In genomic region chr8:109920406-109921390, GRCm38 (mm10) we compare ENCODE assay signal across 9 mouse cellular contexts. TPM values are rescaled to one million over a fixed set of nuclear protein-coding genes. Genes with fewer than 3 reads are reported as not detected.
DNase-seq lines count a peak whose midpoint lies in the region; ATAC-seq lines count a peak whose summit lies in the region.
"Had no signal": no experiment of that assay in that cellular context is flagged by ENCODE, and none has a peak within 500 bp of the region (broad histone marks: within the 10 kb centered on the region; RNA-seq: fewer than 3 reads in every experiment).

No protein-coding gene starts in this region.

- H3K4me1 ChIP-seq in hindbrain, embryonic 14.5 days (replicated peaks; ENCODE audit: control insufficient read depth, insufficient read depth, low read length): no peaks in the 10 kb centered on the region
- H3K4me1 ChIP-seq in hindbrain, embryonic 11.5 days (replicated peaks; ENCODE audit: control insufficient read depth, insufficient read depth, low read length): no peaks in the 10 kb centered on the region
- no peaks in the 10 kb centered on the region for H3K4me1 ChIP-seq in kidney, embryonic 16.5 days (ENCODE audit: insufficient read depth, low read length)
- H3K4me1 ChIP-seq: midbrain, embryonic 15.5 days had no signal

- no peaks in the 10 kb centered on the region for H3K27me3 ChIP-seq in hindbrain, embryonic 14.5 days (ENCODE audit: control insufficient read depth, insufficient read depth, low read length)
- no peaks in the 10 kb centered on the region for H3K27me3 ChIP-seq in hindbrain, embryonic 11.5 days (ENCODE audit: control insufficient read depth, insufficient read depth, low read length)
- no peaks in the 10 kb centered on the region for H3K27me3 ChIP-seq in kidney, embryonic 16.5 days (ENCODE audit: insufficient read depth, low read length)
- H3K27me3 ChIP-seq: midbrain, embryonic 15.5 days had no signal

- H3K4me3 ChIP-seq in hindbrain, embryonic 14.5 days (replicated peaks; ENCODE audit: low read length): no peak overlapping the region
- no peak overlapping the region for H3K4me3 ChIP-seq in hindbrain, embryonic 11.5 days (ENCODE audit: low read depth, low read length)
- no peak overlapping the region for H3K4me3 ChIP-seq in kidney, embryonic 16.5 days (ENCODE audit: low read length)
- H3K4me3 ChIP-seq: midbrain, embryonic 15.5 days had no signal

- WGBS in hindbrain, embryonic 14.5 days: 78% methylated on average over 8 of the region's 8 CpGs
- 87% methylated on average over 8 of the region's 8 CpGs for WGBS in hindbrain, embryonic 11.5 days
- 68% methylated on average over 8 of the region's 8 CpGs for WGBS in kidney, embryonic 16.5 days

- DNase-seq in hindbrain, embryonic 14.5 days (ENCODE audit: low spot score): peak; percentile 61
- DNase-seq in hindbrain, embryonic 11.5 days (ENCODE audit: low spot score): no peak
- DNase-seq in 3134 (ENCODE audit: extremely low read depth, insufficient read length, low spot score) (peak; percentile 67), 3T3-L1 (ENCODE audit: low read depth, low spot score) (peak; percentile 92)
- DNase-seq in cerebellum, postnatal 10 days: peak; percentile 45 to 67
- DNase-seq in ovary, adult 18-20 months (ENCODE audit: low spot score): no peak
- DNase-seq: liver had no signal

- no peak overlapping the region for H3K9ac ChIP-seq in hindbrain, embryonic 14.5 days
- H3K9ac ChIP-seq in hindbrain, embryonic 11.5 days (ENCODE audit: low read depth, low read length): no peak overlapping the region
- H3K9ac ChIP-seq in kidney, embryonic 16.5 days (replicated peaks; ENCODE audit: low read length): no peak overlapping the region
- H3K9ac ChIP-seq: midbrain, embryonic 15.5 days had no signal

- no peak overlapping the region for H3K4me2 ChIP-seq in hindbrain, embryonic 14.5 days (replicated peaks)
- no peak overlapping the region for H3K4me2 ChIP-seq in hindbrain, embryonic 11.5 days (replicated peaks; ENCODE audit: low read depth, low read length)
- no peak overlapping the region for H3K4me2 ChIP-seq in kidney, embryonic 16.5 days (replicated peaks; ENCODE audit: low read depth, low read length)
- H3K4me2 ChIP-seq: midbrain, embryonic 15.5 days had no signal

- no peak for ATAC-seq in hindbrain, embryonic 14.5 days (ENCODE audit: low FRiP score)
- no peak for ATAC-seq in hindbrain, embryonic 11.5 days (ENCODE audit: low FRiP score)
- ATAC-seq in kidney, embryonic 16.5 days (ENCODE audit: low FRiP score, low TSS enrichment): no peak
- ATAC-seq: midbrain, embryonic 15.5 days had no signal

- H3K36me3 ChIP-seq in hindbrain, embryonic 14.5 days (replicated peaks; ENCODE audit: control insufficient read depth, insufficient read depth): peaks cover 52% of the 10 kb centered on the region
- no peaks in the 10 kb centered on the region for H3K36me3 ChIP-seq in hindbrain, embryonic 11.5 days (ENCODE audit: control insufficient read depth, insufficient read depth, low read length)
- H3K36me3 ChIP-seq in kidney, embryonic 16.5 days (ENCODE audit: insufficient read depth, low read length): peaks cover 10% of the 10 kb centered on the region

- no peak overlapping the region for H3K27ac ChIP-seq in hindbrain, embryonic 14.5 days
- H3K27ac ChIP-seq in hindbrain, embryonic 11.5 days (ENCODE audit: low read depth, low read length): no peak overlapping the region
- H3K27ac ChIP-seq in kidney, embryonic 16.5 days (ENCODE audit: low read length): no peak overlapping the region
- H3K27ac ChIP-seq: midbrain, embryonic 15.5 days had no signal

- no peaks in the 10 kb centered on the region for H3K9me3 ChIP-seq in hindbrain, embryonic 14.5 days (ENCODE audit: control insufficient read depth, low read length)
- no peaks in the 10 kb centered on the region for H3K9me3 ChIP-seq in hindbrain, embryonic 11.5 days (ENCODE audit: control insufficient read depth, low read length)
- no peaks in the 10 kb centered on the region for H3K9me3 ChIP-seq in kidney, embryonic 16.5 days (ENCODE audit: low read length)
- H3K9me3 ChIP-seq: midbrain, embryonic 15.5 days had no signal

RNA-seq across cellular contexts. Expression of gene Marveld3, which starts 41.3 kb away (rescaled TPM):
- 0.69 and 0.83 TPM in 2 replicates for polyA plus RNA-seq in hindbrain, embryonic 14.5 days (2014; fragmentation: Nextera tagmentation; extraction: Ambion mirVana)
- polyA plus RNA-seq in hindbrain, embryonic 11.5 days (2014; fragmentation: Nextera tagmentation; extraction: Ambion mirVana): 0.52 and 0.82 TPM in 2 replicates
- polyA plus RNA-seq in kidney, embryonic 16.5 days (2015; fragmentation: Nextera tagmentation; extraction: Ambion mirVana): 3.9 and 4.0 TPM in 2 replicates

RNA-seq across cellular contexts. Expression of gene Phlpp2, which starts 52.4 kb away (rescaled TPM):
- polyA plus RNA-seq in hindbrain, embryonic 14.5 days (2014; fragmentation: Nextera tagmentation; extraction: Ambion mirVana): 4.7 and 4.8 TPM in 2 replicates
- polyA plus RNA-seq in hindbrain, embryonic 11.5 days (2014; fragmentation: Nextera tagmentation; extraction: Ambion mirVana): 3.4 and 5.1 TPM in 2 replicates
- 2.6 and 2.7 TPM in 2 replicates for polyA plus RNA-seq in kidney, embryonic 16.5 days (2015; fragmentation: Nextera tagmentation; extraction: Ambion mirVana)

Comparison
In these comparisons a context has a peak if more than half of its experiments do, and no peak if none do; other contexts are left out.
1. DNase-seq: peak in hindbrain, embryonic 14.5 days (single experiment), 3134 (single experiment), 3T3-L1 (single experiment) and cerebellum, postnatal 10 days (2 of 2); none in hindbrain, embryonic 11.5 days (single experiment) and ovary, adult 18-20 months (single experiment).